Mouse (Mus musculus): Measurements from ENCODE around the gene Mast2.

Gene Mast2

GRCm38 (mm10) chr4:116268220-116268619 is 195.8 kb downstream of the Mast2 start:
- no peak for DNase-seq (ENCODE audit: extremely low read depth, low read depth, low spot score)

Data from fat pad, adult 2 months (tissue).